Mouse (Mus musculus) small intestine, adult 2 months (tissue): ENCODE data around the gene Gm14137.

Source experiments
- CTCF ChIP-seq: fragments of 200-500 bp; IDR thresholded peaks from 2 replicates; pipeline ENCODE4 v1.5.1; 2012; ENCODE audit warnings: low read depth, mild to moderate bottlenecking, control low read depth, inconsistent platforms, low read length, moderate library complexity, mixed read lengths; ENCODE audit not compliant: insufficient replicate concordance, insufficient read length; ENCODE audit errors: extremely low read depth
- POLR2A ChIP-seq: fragments of 200-500 bp; IDR thresholded peaks from 2 replicates; pipeline ENCODE4 v1.6.1; 2012; ENCODE audit warnings: low read depth, mild to moderate bottlenecking, control low read depth, inconsistent platforms, low read length, moderate library complexity

DNA sequence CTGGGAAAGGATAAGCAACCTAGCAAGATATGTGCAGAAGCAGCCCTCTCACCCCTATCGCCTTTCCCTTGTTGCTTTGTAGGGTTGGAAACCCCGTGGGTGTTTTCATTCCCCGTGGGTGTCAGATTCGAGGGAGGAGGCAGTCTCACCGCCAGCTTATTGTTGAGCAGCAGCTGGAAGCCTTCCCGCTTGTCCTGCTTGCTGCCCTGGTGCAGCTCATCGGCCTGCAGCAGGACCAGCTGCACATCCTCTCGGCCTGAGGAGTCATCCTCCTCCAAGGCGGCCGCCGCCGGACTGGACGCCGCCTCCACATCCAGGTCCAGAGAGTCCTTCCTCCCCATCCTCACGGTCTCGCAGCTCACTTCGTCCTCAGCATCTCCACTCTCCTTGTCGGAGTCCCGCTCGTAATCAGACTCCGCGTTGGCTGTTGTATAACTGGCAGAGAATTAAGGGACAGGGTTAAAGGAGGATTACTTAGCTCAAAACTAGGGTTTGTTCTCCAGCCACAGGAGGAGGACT lies 27.1 kb upstream of the Gm14137 start:
- TF ChIP-seq POLR2A = no peak
- no peak for TF ChIP-seq CTCF
